Mouse (Mus musculus) lung, embryonic 16.5 days (tissue): ENCODE results near the gene Zfp52. TPM values are rescaled to one million over a fixed set of nuclear protein-coding genes. Genes with fewer than 3 reads are reported as not detected.
A peak's percentile ranks its signal among the peaks of the same experiment; 100 is the strongest.

Experiments used
- ATAC-seq: fragments of 200-750 bp; cut with Nextera tagmentation; 2 replicates; pipeline ENCODE4 v1.8.0; 2017; ENCODE audit warnings: low read depth, mild to moderate bottlenecking, moderate library complexity
- H3K27ac ChIP-seq: fragments of 300-500 bp; sonication (generic); 2 replicates; pipeline ENCODE4 v1.5.1; 2014; ENCODE audit warnings: mild to moderate bottlenecking, control low read depth, low read length
- H3K27me3 ChIP-seq: fragments of 300-500 bp; sonication (generic); 2 replicates; pipeline ENCODE4 v1.6.1; 2014; ENCODE audit warnings: low read depth, low read length, mixed read lengths; ENCODE audit not compliant: control insufficient read depth, insufficient read depth
- H3K36me3 ChIP-seq: fragments of 300-500 bp; sonication (generic); 2 replicates; pipeline ENCODE4 v1.6.1; 2014; ENCODE audit warnings: low read length; ENCODE audit not compliant: control insufficient read depth, insufficient read depth
- H3K4me1 ChIP-seq: fragments of 300-500 bp; sonication (generic); replicated peaks from 2 replicates; pipeline ENCODE4 v1.6.1; 2014; ENCODE audit warnings: low read length, mixed read lengths; ENCODE audit not compliant: control insufficient read depth, insufficient read depth
- H3K4me2 ChIP-seq: fragments of 300-500 bp; sonication (generic); 2 replicates; pipeline ENCODE4 v1.6.1; 2014; ENCODE audit warnings: low read depth, low read length, control low read depth
- H3K4me3 ChIP-seq: fragments of 300-500 bp; sonication (generic); 2 replicates; pipeline ENCODE4 v1.5.1; 2014; ENCODE audit warnings: mild to moderate bottlenecking, low read length, control low read depth
- H3K9ac ChIP-seq: fragments of 300-500 bp; sonication (generic); 2 replicates; pipeline ENCODE4 v1.6.1; 2014; ENCODE audit warnings: low read length, control low read depth
- H3K9me3 ChIP-seq: fragments of 300-500 bp; sonication (generic); 2 replicates; pipeline ENCODE4 v1.6.1; 2016; ENCODE audit warnings: low read length; ENCODE audit not compliant: control insufficient read depth
- WGBS: fragments of 180-500 bp; shearing (Covaris S2); extraction: QIAGEN DNeasy Blood & Tissue Kit; methylation state at CpG from one replicate; pipeline ENCODE4 v1.1.7; 2014; 5-methylcytosine and 5-hydroxymethylcytosine counted together
- polyA plus RNA-seq: library from polyadenylated mRNA; unstranded; fragments of >200 nt; fragmentation: Nextera tagmentation; extraction: Ambion mirVana; gene quantifications from 2 replicates; pipeline ENCODE4 v1.2.1, GENCODE M21; 2015

Zfp52 gene
- polyA plus RNA-seq, 1 experiment from 2014 or later: 5.5 TPM

- under 1% methylated on average over 37 of the region's 37 CpGs for WGBS
- no peaks in the 10 kb centered on the region for H3K27me3 ChIP-seq
- peak overlapping the region; percentile 73 for H3K9ac ChIP-seq
- peak overlapping the region; percentile 96 for H3K27ac ChIP-seq
- no peaks in the 10 kb centered on the region for H3K9me3 ChIP-seq
- H3K4me1 ChIP-seq: peaks cover 8% of the 10 kb centered on the region
- peak overlapping the region; percentile 71 for H3K4me3 ChIP-seq
- peaks cover 4% of the 10 kb centered on the region for H3K36me3 ChIP-seq
- H3K4me2 ChIP-seq: peak overlapping the region; percentile 79
- peak; percentile 93 for ATAC-seq
These were observed 18.9 kb upstream of the Zfp52 start for GRCm38 (mm10) chr17:21516201-21517129.

DNA sequence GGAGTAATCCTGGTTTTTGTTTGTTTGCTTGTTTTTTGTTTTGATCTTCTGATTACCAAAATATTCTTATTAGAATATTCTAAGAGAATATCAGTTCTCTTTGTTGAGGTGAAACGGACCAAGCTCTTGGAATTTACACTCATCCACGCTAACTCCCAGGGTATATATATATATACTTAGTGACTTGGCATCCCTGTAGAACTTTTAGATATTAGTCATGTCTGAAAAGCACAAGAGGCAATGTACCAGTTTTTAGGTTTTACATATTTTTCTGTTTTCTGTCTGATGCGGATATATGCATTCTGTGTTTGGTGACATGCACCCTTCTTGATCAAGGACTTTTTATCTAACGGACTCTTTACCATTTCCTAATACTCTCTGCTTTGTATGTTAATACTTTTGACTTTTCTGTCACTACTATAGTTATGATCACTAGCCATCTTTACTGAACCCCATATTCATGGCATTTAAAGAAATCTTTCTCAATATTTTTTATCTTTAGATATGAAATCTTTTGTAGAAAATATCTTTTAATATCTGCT lies 18.1 kb upstream of the Zfp52 start:
- H3K4me2 ChIP-seq: peak overlapping the region; percentile 79
- ATAC-seq: no peak
- WGBS: 22% methylated on average over 4 of the region's 4 CpGs

DNA sequence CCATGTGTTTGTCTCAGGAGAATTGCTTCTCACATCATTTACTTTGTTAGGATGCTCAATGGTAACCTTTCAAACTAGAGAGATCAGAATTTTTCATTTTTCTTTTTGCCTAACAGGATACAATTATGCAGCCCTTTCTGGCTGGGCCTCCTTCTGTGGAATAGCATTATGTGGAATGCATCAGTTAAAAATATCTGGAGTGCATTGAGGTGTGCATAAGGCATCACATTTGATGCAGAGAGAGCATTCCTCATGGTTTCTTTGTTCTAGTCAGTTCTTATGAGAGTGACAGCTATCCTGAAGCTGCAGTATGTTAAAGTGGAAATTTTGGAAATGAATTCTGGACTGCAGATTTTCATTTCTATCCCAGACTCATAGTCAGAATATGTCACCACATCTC lies 9.1 kb upstream of the Zfp52 start:
- H3K27me3 ChIP-seq: no peaks in the 10 kb centered on the region
- no peak for ATAC-seq
- H3K4me1 ChIP-seq: no peaks in the 10 kb centered on the region
- no peak overlapping the region for H3K9ac ChIP-seq
- no peaks in the 10 kb centered on the region for H3K36me3 ChIP-seq
- no peak overlapping the region for H3K27ac ChIP-seq
- no peaks in the 10 kb centered on the region for H3K9me3 ChIP-seq
- H3K4me2 ChIP-seq: no peak overlapping the region
- no peak overlapping the region for H3K4me3 ChIP-seq

More for the DNA sequence above, 18.1 kb upstream of the Zfp52 start:
- Histone ChIP-seq H3K9ac (peak overlapping the region; percentile 73), H3K4me3 (peak overlapping the region; percentile 71), H3K9me3 (no peaks in the 10 kb centered on the region), H3K4me1 (peaks cover 8% of the 10 kb centered on the region), H3K27ac (peak overlapping the region; percentile 96), H3K36me3 (peaks cover under 1% of the 10 kb centered on the region), H3K27me3 (no peaks in the 10 kb centered on the region)

- Histone ChIP-seq H3K4me1 (peaks cover 6% of the 10 kb centered on the region), H3K27ac (no peak overlapping the region), H3K9me3 (no peaks in the 10 kb centered on the region), H3K4me3 (no peak overlapping the region), H3K27me3 (no peaks in the 10 kb centered on the region), H3K36me3 (no peaks in the 10 kb centered on the region), H3K4me2 (no peak overlapping the region), H3K9ac (no peak overlapping the region)
- ATAC-seq: no peak
- 68% methylated on average over 5 of the region's 5 CpGs for WGBS
These were observed 4.6 kb upstream of the Zfp52 start for GRCm38 (mm10) chr17:21530645-21531330.

DNA sequence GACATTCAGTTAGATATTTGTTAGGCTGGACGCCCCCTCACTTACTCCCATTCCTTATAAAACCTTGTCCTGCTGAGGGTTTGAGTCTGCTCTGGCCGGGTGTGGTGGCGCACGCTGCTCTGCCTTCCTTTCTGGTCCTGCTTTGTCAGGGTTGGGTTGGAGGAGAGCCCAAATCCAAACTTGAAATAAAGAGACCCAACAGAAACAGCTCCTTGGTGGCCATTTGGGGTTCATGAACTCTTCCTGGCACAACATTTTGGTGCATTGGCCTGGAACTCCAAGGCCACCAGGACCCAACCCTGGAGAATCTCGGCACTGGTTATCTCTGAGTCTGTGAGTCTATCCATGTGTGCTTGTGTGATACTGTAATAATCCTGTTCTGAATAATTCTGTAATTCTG lies 3.7 kb upstream of the Zfp52 start:
- H3K27me3 ChIP-seq: no peaks in the 10 kb centered on the region
- H3K27ac ChIP-seq: peak overlapping the region; percentile 99
- H3K36me3 ChIP-seq: no peaks in the 10 kb centered on the region
- WGBS: 48% methylated on average over 5 of the region's 5 CpGs
- no peaks in the 10 kb centered on the region for H3K9me3 ChIP-seq
- peak overlapping the region; percentile 78 for H3K4me2 ChIP-seq
- H3K4me1 ChIP-seq: peaks cover 6% of the 10 kb centered on the region
- H3K4me3 ChIP-seq: peak overlapping the region; percentile 88
- peak; percentile 4 for ATAC-seq
- peak overlapping the region; percentile 99 for H3K9ac ChIP-seq

GRCm38 (mm10) chr17:21532101-21532951 lies 3.0 kb upstream of the Zfp52 start:
- Histone ChIP-seq H3K27ac (peak overlapping the region; percentile 99), H3K36me3 (no peaks in the 10 kb centered on the region), H3K27me3 (no peaks in the 10 kb centered on the region), H3K4me2 (peak overlapping the region; percentile 78), H3K4me1 (peaks cover 8% of the 10 kb centered on the region), H3K9me3 (no peaks in the 10 kb centered on the region), H3K4me3 (peak overlapping the region; percentile 88), H3K9ac (peak overlapping the region; percentile 99)
- ATAC-seq: peak; percentile 88
- WGBS: under 1% methylated on average over 54 of the region's 54 CpGs

- Histone ChIP-seq H3K4me3 (no peak overlapping the region), H3K27ac (0 out of 2 replicates have a peak overlapping the region, but pooled peaks have one; percentile 5), H3K4me1 (peaks cover 8% of the 10 kb centered on the region), H3K9ac (no peak overlapping the region), H3K27me3 (no peaks in the 10 kb centered on the region), H3K36me3 (no peaks in the 10 kb centered on the region), H3K9me3 (no peaks in the 10 kb centered on the region), H3K4me2 (no peak overlapping the region)
- WGBS: 76% methylated on average over 1 of the region's 1 CpGs
- ATAC-seq: no peak
These were observed 1.4 kb upstream of the Zfp52 start for GRCm38 (mm10) chr17:21533961-21534360.

DNA sequence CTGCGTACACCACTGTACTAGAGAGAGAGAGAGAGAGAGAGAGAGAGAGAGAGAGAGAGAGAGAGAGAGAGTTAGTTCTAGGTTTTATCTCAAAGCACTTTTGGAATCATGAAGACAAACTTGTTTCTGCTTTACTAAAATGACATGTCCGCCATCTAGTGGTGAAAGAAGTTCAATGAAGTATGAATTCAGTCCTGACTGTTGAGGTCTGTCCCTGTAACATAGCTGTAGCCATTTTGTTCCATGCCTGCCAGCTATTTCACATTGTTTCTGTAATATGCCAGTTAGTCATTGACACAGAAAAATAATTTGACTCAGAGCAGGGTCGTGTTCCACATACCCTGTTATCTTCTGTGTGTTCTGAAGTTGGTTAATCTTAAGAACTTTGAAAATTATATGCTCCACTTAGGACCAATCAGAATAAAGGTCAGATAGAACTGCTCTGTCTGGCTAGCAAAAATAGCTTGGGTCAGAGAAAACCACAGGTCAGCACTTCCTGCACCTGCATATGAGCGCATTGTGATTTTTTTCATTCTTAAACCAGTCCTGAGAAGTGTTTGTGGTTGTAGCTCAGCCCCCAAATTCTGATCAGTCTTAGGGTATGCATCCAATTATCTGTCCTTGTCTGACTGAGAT lies 761 bp upstream of the Zfp52 start:
- no peaks in the 10 kb centered on the region for H3K27me3 ChIP-seq
- no peak overlapping the region for H3K9ac ChIP-seq
- WGBS: 9% methylated on average over 4 of the region's 4 CpGs
- no peaks in the 10 kb centered on the region for H3K9me3 ChIP-seq
- no peak overlapping the region for H3K4me3 ChIP-seq
- no peaks in the 10 kb centered on the region for H3K36me3 ChIP-seq
- H3K27ac ChIP-seq: peak overlapping the region; percentile 62; the same call in 1 of the 2 replicates
- peak; percentile 32 for ATAC-seq
- peak overlapping the region; percentile 89 for H3K4me2 ChIP-seq
- H3K4me1 ChIP-seq: peaks cover 8% of the 10 kb centered on the region
